Mouse (Mus musculus) left cerebral cortex, postnatal 36 days (tissue): ENCODE measurements around the gene Synpr. TPM values are rescaled to one million over a fixed set of nuclear protein-coding genes. Genes with fewer than 3 reads are reported as not detected.

Experiments
- DNase-seq, 2 experiments: peaks; one replicate each; pipeline ENCODE4 v3.0.0; 2021 to 2022; ENCODE audit warnings: low spot score in 2 of 2, mixed read lengths in 1 of 2
- intact Hi-C: fragments of 180-260 bp; cut with DNase I; formaldehyde crosslinking; loops from one replicate; pipeline ENCODE4 v1.15.1; 2025
- total RNA-seq, 2 experiments: library from RNA; stranded (reverse); gene quantifications; 2 replicates each; pipeline ENCODE4 v1.2.3; 2021

Synpr gene
- total RNA-seq, 2 experiments from 2014 or later: 120 to 125 TPM

GRCm38 (mm10) chr14:13349170-13349865 is 64.7 kb downstream of the Synpr start:
- intact Hi-C loops: loop anchor here (10.0 kb wide), 1 partner anchor 775 kb away; no protein-coding TSS in a partner anchor
- no peak for DNase-seq

- intact Hi-C loops: no loop called here
- no peak for DNase-seq
Measured at GRCm38 (mm10) chr14:13354154-13354553, 69.6 kb downstream of the Synpr start.

GRCm38 (mm10) chr14:13355569-13356362 is 71.2 kb downstream of the Synpr start:
- DNase-seq: peak in 1 of 2 experiments; percentile 35
- intact Hi-C loops: loop anchor here (1.0 to 5.0 kb wide), 3 partner anchors 102 to 561 kb away; no protein-coding TSS in a partner anchor

GRCm38 (mm10) chr14:13357101-13357667 is 72.6 kb downstream of the Synpr start:
- DNase-seq: no peak
- intact Hi-C loops: loop anchor here (2.0 to 5.0 kb wide), 2 partner anchors 100 to 560 kb away; no protein-coding TSS in a partner anchor

GRCm38 (mm10) chr14:13358037-13358436 is 73.5 kb downstream of the Synpr start:
- no peak for DNase-seq
- intact Hi-C loops: loop anchor here (5.0 kb wide), 1 partner anchor 99 kb away; no protein-coding TSS in a partner anchor

- DNase-seq: no peak
- intact Hi-C loops: no loop called here
Measured at GRCm38 (mm10) chr14:13361184-13361583, 76.6 kb downstream of the Synpr start.

- intact Hi-C loops: no loop called here
- no peak for DNase-seq
Measured at GRCm38 (mm10) chr14:13361642-13362041, 77.1 kb downstream of the Synpr start.

GRCm38 (mm10) chr14:13368309-13368708 is 83.7 kb downstream of the Synpr start:
- intact Hi-C loops: no loop called here
- DNase-seq: no peak

- no peak for DNase-seq
- intact Hi-C loops: no loop called here
Measured at GRCm38 (mm10) chr14:13389081-13389480, 104.5 kb downstream of the Synpr start.

- DNase-seq: no peak
- intact Hi-C loops: no loop called here
Measured at GRCm38 (mm10) chr14:13389954-13390353, 105.4 kb downstream of the Synpr start.

- intact Hi-C loops: no loop called here
- peak in 1 of 2 experiments; percentile 10 for DNase-seq
Measured at GRCm38 (mm10) chr14:13399226-13400020, 114.8 kb downstream of the Synpr start.

- DNase-seq: no peak
- intact Hi-C loops: no loop called here
Measured at GRCm38 (mm10) chr14:13411636-13412035, 127.1 kb downstream of the Synpr start.

GRCm38 (mm10) chr14:13440723-13441122 is 156.1 kb downstream of the Synpr start:
- DNase-seq: no peak
- intact Hi-C loops: no loop called here

- intact Hi-C loops: no loop called here
- no peak for DNase-seq
Measured at GRCm38 (mm10) chr14:13444908-13445307, 160.3 kb downstream of the Synpr start.

- intact Hi-C loops: loop anchor here (2.0 kb wide), 1 partner anchor 449 kb away; no protein-coding TSS in a partner anchor
- DNase-seq: no peak
Measured at GRCm38 (mm10) chr14:13453461-13454204, 169.1 kb downstream of the Synpr start.

GRCm38 (mm10) chr14:13454991-13455390 is 170.4 kb downstream of the Synpr start:
- intact Hi-C loops: loop anchor here (2.0 to 5.0 kb wide), 3 partner anchors 98 to 448 kb away; no protein-coding TSS in a partner anchor

GRCm38 (mm10) chr14:13459333-13459732 is 174.8 kb downstream of the Synpr start:
- intact Hi-C loops: loop anchor here (5.0 kb wide), 2 partner anchors 102 to 353 kb away; no protein-coding TSS in a partner anchor
- DNase-seq: no peak

More at GRCm38 (mm10) chr14:13454991-13455390, 170.4 kb downstream of the Synpr start:
- DNase-seq: no peak

GRCm38 (mm10) chr14:13469211-13469610 is 184.6 kb downstream of the Synpr start:
- no peak for DNase-seq
- intact Hi-C loops: no loop called here

GRCm38 (mm10) chr14:13477821-13478220 is 193.2 kb downstream of the Synpr start:
- no peak for DNase-seq
- intact Hi-C loops: no loop called here
